Mouse (Mus musculus): ENCODE results near the gene Zbtb16.

The Zbtb16 gene

GRCm38 (mm10) chr9:48824533-48825130 lies 11.4 kb downstream of the Zbtb16 start:
- no peak for DNase-seq

GRCm38 (mm10) chr9:48823851-48824250 lies 12.2 kb downstream of the Zbtb16 start:
- DNase-seq, result no peak

- DNase-seq, result no peak
Measured at GRCm38 (mm10) chr9:48823319-48823705, 12.7 kb downstream of the Zbtb16 start.

GRCm38 (mm10) chr9:48822586-48823318 lies 13.3 kb downstream of the Zbtb16 start:
- peak in 1 of 2 experiments; percentile 32 for DNase-seq

- DNase-seq, result no peak
Measured at GRCm38 (mm10) chr9:48821916-48822585, 14.0 kb downstream of the Zbtb16 start.

GRCm38 (mm10) chr9:48821431-48821830 lies 14.6 kb downstream of the Zbtb16 start:
- no peak for DNase-seq

- no peak for DNase-seq
Measured at GRCm38 (mm10) chr9:48820791-48821190, 15.2 kb downstream of the Zbtb16 start.

- no peak for DNase-seq
Measured at GRCm38 (mm10) chr9:48819695-48820094, 16.3 kb downstream of the Zbtb16 start.

- DNase-seq, result no peak
Measured at GRCm38 (mm10) chr9:48819137-48819536, 16.9 kb downstream of the Zbtb16 start.

- no peak for DNase-seq
Measured at GRCm38 (mm10) chr9:48817907-48818306, 18.1 kb downstream of the Zbtb16 start.

- peak in 1 of 2 experiments; percentile 15 for DNase-seq
Measured at GRCm38 (mm10) chr9:48817399-48817793, 18.6 kb downstream of the Zbtb16 start.

- DNase-seq, result no peak
Measured at GRCm38 (mm10) chr9:48816678-48817398, 19.2 kb downstream of the Zbtb16 start.

- DNase-seq, result no peak
Measured at GRCm38 (mm10) chr9:48816157-48816556, 19.9 kb downstream of the Zbtb16 start.

- DNase-seq, result no peak
Measured at GRCm38 (mm10) chr9:48814881-48815495, 21.0 kb downstream of the Zbtb16 start.

GRCm38 (mm10) chr9:48813960-48814880 lies 21.8 kb downstream of the Zbtb16 start:
- DNase-seq, result no peak

GRCm38 (mm10) chr9:48812352-48812751 lies 23.7 kb downstream of the Zbtb16 start:
- no peak for DNase-seq

- DNase-seq, result no peak
Measured at GRCm38 (mm10) chr9:48806591-48806990, 29.4 kb downstream of the Zbtb16 start.

- DNase-seq, result no peak
Measured at GRCm38 (mm10) chr9:48805850-48806249, 30.2 kb downstream of the Zbtb16 start.

- no peak for DNase-seq
Measured at GRCm38 (mm10) chr9:48804509-48804908, 31.5 kb downstream of the Zbtb16 start.

GRCm38 (mm10) chr9:48803460-48804240 lies 32.4 kb downstream of the Zbtb16 start:
- no peak for DNase-seq

GRCm38 (mm10) chr9:48802374-48802773 lies 33.6 kb downstream of the Zbtb16 start:
- no peak for DNase-seq

Measured in kidney, postnatal 4 days (tissue).